Mouse (Mus musculus) ES-E14 (cell line): ENCODE results near the gene Tbc1d13. TPM values are rescaled to one million over a fixed set of nuclear protein-coding genes. Genes with fewer than 3 reads are reported as not detected.
"Not testable (repeated sequence)": the region's sequence is repeated elsewhere in the genome, so short reads cannot be mapped to it uniquely, and the experiment has no call there.

ENCODE experiments used
- DNase-seq: peaks from one replicate; pipeline ENCODE4 v3.0.0-alpha.2; 2013; ENCODE audit warnings: low read depth, low spot score
- H3K27ac ChIP-seq: 2 replicates; pipeline ENCODE4 v1.5.1; 2012; ENCODE audit warnings: low read depth, mild to moderate bottlenecking, low read length, moderate library complexity, mixed read lengths; ENCODE audit not compliant: poor library complexity, insufficient read depth, severe bottlenecking
- H3K36me3 ChIP-seq: 2 replicates; pipeline ENCODE4 v1.6.1; 2012; ENCODE audit warnings: mild to moderate bottlenecking, low read length, moderate library complexity, mixed read lengths; ENCODE audit not compliant: control insufficient read depth, poor library complexity, insufficient read depth, severe bottlenecking
- H3K4me1 ChIP-seq, 2 experiments: fragments of 150-350 bp in 1 of 2; sonication (generic) in 1 of 2; 2 replicates each; pipeline ENCODE4 v1.6.1; 2012; ENCODE audit warnings: low read length in 2 of 2, mild to moderate bottlenecking in 1 of 2, mixed read lengths in 1 of 2; ENCODE audit not compliant: control insufficient read depth in 2 of 2, insufficient read depth in 2 of 2, poor library complexity in 1 of 2
- H3K4me3 ChIP-seq, 2 experiments: fragments of 150-350 bp in 1 of 2; sonication (generic) in 1 of 2; 2 replicates each; pipeline ENCODE4 v1.5.1; 2012; ENCODE audit warnings: low read length in 2 of 2, low read depth in 1 of 2, mild to moderate bottlenecking in 1 of 2, mixed read lengths in 1 of 2; ENCODE audit not compliant: insufficient read depth in 1 of 2, poor library complexity in 1 of 2, severe bottlenecking in 1 of 2
- H3K9ac ChIP-seq: 2 replicates; pipeline ENCODE4 v1.6.1; 2012; ENCODE audit warnings: low read depth, mild to moderate bottlenecking, low read length, mixed read lengths; ENCODE audit not compliant: poor library complexity, insufficient read depth, severe bottlenecking
- H3K9me3 ChIP-seq: fragments of 150-350 bp; sonication (generic); 2 replicates; pipeline ENCODE4 v1.6.1; 2012; ENCODE audit warnings: low read depth, mild to moderate bottlenecking, low read length; ENCODE audit not compliant: control insufficient read depth, insufficient read depth
- CHD2 ChIP-seq: IDR thresholded peaks from 2 replicates; pipeline ENCODE4 v1.6.1; 2014; ENCODE audit warnings: mild to moderate bottlenecking, low read depth, low read length, inconsistent platforms
- HCFC1 ChIP-seq: IDR thresholded peaks from 2 replicates; pipeline ENCODE4 v1.6.1; 2012; ENCODE audit warnings: low read length, inconsistent platforms, borderline replicate concordance; ENCODE audit not compliant: insufficient read depth
- MAFK ChIP-seq: IDR thresholded peaks from 2 replicates; pipeline ENCODE4 v1.6.1; 2014; ENCODE audit warnings: mild to moderate bottlenecking, low read depth, low read length, inconsistent platforms; ENCODE audit not compliant: insufficient read depth
- ZC3H11A ChIP-seq: IDR thresholded peaks from 2 replicates; pipeline ENCODE4 v1.6.1; 2012; ENCODE audit warnings: low read depth, mild to moderate bottlenecking, inconsistent platforms, low read length, borderline replicate concordance
- ZNF384 ChIP-seq: IDR thresholded peaks from 2 replicates; pipeline ENCODE4 v1.6.1; 2012; ENCODE audit warnings: low read depth, low read length, inconsistent platforms
- in situ Hi-C, 2 experiments: fragments of 600-800 bp; cut with MboI; formaldehyde crosslinking; loops; one replicate each; pipeline ENCODE4 v1.15.1; 2025; ENCODE audit warnings: low sequenced_read_pairs in 2 of 2, inconsistent platforms in 1 of 2; ENCODE audit not compliant: unreplicated experiment in 2 of 2
- total RNA-seq: library from RNA; depleted of rRNA; stranded (reverse); fragments of 300-350 nt; gene quantifications from 2 replicates; pipeline ENCODE4 v1.2.3, GENCODE M21; 2012

Tbc1d13 gene
- total RNA-seq, 1 experiment, result 62.4 TPM

DNA sequence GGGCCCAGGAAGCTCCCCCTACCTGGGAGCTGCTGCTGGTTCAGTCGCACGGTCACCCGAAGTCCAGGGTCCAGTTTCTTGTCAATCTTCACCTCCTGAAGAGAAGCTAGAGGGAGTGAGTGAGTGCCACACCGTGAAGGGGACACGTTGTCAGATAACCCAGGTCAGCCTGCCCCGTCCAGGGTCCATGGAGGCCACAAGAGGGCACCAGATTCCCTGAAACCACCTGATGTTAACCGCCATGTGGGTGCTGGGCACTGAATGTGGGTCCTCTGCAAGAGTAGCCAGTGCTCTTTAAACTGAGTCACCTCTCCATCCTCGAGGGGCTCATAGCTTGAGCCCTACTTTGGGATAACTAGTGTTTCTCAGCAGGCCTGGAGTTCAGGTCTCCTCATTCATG lies 42.4 kb downstream of the Tbc1d13 start:
- H3K4me1 ChIP-seq, result no peaks in the 10 kb centered on the region; a peak in 1 of 4 replicates
- TF ChIP-seq HCFC1 (no peak), ZC3H11A (no peak), MAFK (no peak), CHD2 (no peak), ZNF384 (no peak)
- no peak for DNase-seq
- H3K9ac ChIP-seq, result no peak overlapping the region
- no peak overlapping the region for H3K4me3 ChIP-seq
- no peak overlapping the region for H3K27ac ChIP-seq
- in situ Hi-C loops, result no loop called here
- H3K36me3 ChIP-seq, result peaks cover 42% of the 10 kb centered on the region
- H3K9me3 ChIP-seq, result no peaks in the 10 kb centered on the region

DNA sequence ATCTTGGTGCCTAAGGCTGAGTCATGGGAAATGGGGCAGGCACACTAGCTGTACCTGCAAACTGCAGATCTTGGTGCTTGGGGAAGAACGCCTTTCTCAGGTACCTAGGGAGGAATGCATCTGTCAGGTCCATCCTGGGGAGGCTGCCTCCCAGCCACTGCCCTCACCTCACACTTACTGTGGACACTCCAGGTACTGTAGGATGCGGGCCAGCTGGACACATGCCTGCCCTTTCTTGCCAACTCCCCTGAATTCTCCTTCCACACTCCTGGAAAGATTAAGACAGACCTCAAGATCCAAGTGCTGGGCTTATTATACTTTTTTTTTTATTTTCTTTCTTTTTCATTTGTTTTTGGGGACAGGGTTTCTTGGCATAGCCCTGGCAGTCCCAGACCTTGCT lies 43.0 kb downstream of the Tbc1d13 start:
- Histone ChIP-seq H3K4me3 (no peak overlapping the region), H3K9me3 (no peaks in the 10 kb centered on the region), H3K27ac (no peak overlapping the region), H3K4me1 (no peaks in the 10 kb centered on the region; a peak in 1 of 4 replicates), H3K9ac (no peak overlapping the region), H3K36me3 (peaks cover 42% of the 10 kb centered on the region)
- in situ Hi-C loops, result no loop called here
- no peak for DNase-seq
- TF ChIP-seq HCFC1, result no peak
- TF ChIP-seq CHD2, result no peak
- TF ChIP-seq ZC3H11A, result no peak
- no peak for TF ChIP-seq MAFK
- no peak for TF ChIP-seq ZNF384

DNA sequence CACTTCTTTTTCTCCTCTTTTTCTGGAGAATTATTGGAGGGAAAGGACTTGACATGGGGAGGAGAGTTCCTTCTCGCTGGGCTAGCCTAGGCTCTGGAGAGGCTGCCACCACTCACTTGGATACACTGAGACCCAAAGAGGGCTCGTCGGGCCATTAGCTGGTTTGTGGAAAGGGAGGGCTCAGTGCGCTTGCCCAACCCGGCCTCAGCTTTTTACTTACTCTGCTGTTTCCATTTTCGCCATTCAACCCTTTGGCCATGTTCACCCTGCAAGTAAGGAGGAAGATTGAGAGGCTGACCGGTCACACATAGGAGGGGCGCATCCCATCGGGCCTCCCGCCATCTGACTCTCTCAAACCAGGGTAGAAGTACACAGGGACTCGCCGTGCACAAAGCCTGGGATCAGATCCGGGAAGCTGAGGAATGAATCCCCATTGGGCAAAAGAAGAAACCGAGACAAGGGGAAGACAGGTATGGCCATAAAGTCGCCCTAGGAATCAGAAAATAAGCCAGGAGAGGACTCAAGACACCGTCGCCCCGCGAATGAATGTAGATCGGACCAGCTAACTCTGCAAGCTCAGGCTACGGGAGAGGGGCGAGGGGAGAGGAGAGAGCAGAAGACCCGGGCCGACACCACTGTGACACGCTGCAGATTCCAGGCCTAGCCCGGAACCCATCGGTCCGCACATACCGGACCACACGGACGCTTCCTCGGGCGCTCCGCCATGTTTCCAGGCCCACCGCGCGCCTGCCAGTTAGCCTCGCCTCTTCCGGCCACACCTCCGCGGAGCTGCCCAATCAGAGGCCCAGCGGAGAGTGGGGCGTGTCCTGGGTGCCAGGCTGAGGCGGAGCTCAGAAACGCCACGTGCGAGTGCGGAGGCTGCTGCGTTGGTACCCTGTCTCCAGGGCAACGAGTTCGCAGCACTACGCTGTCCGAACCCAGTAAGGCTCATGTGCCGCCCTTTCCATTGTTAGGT lies 44.4 kb downstream of the Tbc1d13 start, which contains the start of gene Spout1:
TSS of gene Spout1 (minus strand) at position 760 of the 976 bp plus-strand sequence.
- peak within 1 kb of the TSS; percentile 92 for H3K9ac ChIP-seq
- in situ Hi-C loops, result no loop called here
- peak within 1 kb of the TSS; percentile 84 to 93 for H3K4me3 ChIP-seq
- peaks cover 40% of the 10 kb centered on the region for H3K36me3 ChIP-seq
- TF ChIP-seq CHD2 (peak; percentile 55; the same call in 1 of the 2 replicates), ZNF384 (no peak), ZC3H11A (no peak; the same call in 1 of the 2 replicates), MAFK (no peak), HCFC1 (peak; percentile 87)
- H3K4me1 ChIP-seq, result no peaks in the 10 kb centered on the region; a peak in 1 of 4 replicates
- DNase-seq, result peak; percentile 94
- peak within 1 kb of the TSS; percentile 37; the same call in 1 of the 2 replicates for H3K27ac ChIP-seq
- no peaks in the 10 kb centered on the region for H3K9me3 ChIP-seq

DNA sequence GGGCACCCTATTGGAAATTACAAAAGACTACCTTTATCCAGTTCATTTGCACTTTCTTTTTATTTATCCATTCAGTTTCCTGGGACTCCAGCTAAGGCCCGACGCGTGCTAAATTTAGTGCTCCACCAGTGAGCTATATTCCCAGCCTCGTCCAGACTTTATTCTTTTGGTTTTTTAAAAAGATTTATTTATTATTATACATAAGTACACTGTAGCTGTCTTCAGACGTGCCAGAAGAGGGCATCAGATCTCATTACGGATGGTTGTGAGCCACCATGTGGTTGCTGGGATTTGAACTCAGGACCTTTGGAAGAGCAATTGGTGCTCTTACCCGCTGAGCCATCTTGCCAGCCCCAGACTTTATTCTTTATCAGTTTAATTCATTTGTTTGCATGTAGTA lies 45.2 kb downstream of the Tbc1d13 start:
- H3K4me1 ChIP-seq, DNase-seq, in situ Hi-C loops, H3K4me3 ChIP-seq, H3K27ac ChIP-seq, H3K9me3 ChIP-seq, H3K9ac ChIP-seq: not testable (repeated sequence)
- peaks cover 32% of the 10 kb centered on the region for H3K36me3 ChIP-seq

DNA sequence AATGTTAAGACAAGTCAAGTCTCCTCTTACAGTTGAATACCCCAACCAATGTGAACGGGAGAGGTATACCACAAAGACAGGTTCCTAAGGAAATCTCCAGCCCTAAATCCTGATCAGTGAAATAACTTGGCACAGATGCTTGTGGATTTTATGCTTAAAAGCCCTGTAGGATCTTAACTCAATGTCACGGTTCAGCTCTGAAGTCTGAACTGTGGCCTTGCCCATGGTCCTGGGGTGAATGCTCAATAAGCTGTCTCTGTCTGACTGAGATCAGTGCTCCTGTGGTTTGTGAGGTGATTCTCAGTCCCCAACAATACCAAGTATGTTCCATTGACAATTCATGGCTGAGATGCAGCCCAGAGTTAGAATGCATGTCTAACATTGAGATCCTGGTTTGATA lies 48.9 kb downstream of the Tbc1d13 start:
- in situ Hi-C loops, result no loop called here
- H3K4me1 ChIP-seq, result no peaks in the 10 kb centered on the region
- no peak for DNase-seq
- H3K36me3 ChIP-seq, result no peaks in the 10 kb centered on the region
- H3K27ac ChIP-seq, result no peak overlapping the region
- H3K9ac ChIP-seq, result no peak overlapping the region
- H3K4me3 ChIP-seq, result no peak overlapping the region
- H3K9me3 ChIP-seq, result no peaks in the 10 kb centered on the region
- no peak for TF ChIP-seq ZNF384
- no peak for TF ChIP-seq MAFK
- TF ChIP-seq HCFC1, result no peak
- TF ChIP-seq ZC3H11A, result no peak
- TF ChIP-seq CHD2, result no peak
